Mouse (Mus musculus) ZHBTc4 (cell line): ENCODE results near the gene Pex26.

ENCODE experiments used
- DNase-seq: peaks from one replicate; pipeline ENCODE4 v3.0.0-alpha.2; 2011; ENCODE audit warnings: low read depth, low spot score

Pex26 gene

DNA sequence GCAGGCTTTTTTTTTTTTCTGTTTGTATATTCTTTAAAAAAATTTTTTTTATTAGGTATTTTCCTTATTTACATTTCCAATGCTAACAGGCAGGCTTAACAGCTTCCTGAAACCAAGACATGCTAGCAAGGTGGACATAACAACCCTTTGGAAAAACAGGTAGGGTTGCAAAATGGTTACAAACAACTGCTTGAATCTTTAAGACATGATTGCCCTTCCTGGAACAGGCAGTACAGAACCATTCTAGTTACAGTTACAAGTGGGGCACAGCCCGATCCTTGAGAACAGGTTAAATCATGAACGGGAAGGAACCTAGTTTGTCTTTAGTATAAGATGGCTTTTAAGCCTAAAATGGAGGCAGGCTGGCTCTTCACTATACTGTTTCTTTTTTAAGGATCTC lies 52.9 kb downstream of the Pex26 start:
- DNase-seq: no peak

DNA sequence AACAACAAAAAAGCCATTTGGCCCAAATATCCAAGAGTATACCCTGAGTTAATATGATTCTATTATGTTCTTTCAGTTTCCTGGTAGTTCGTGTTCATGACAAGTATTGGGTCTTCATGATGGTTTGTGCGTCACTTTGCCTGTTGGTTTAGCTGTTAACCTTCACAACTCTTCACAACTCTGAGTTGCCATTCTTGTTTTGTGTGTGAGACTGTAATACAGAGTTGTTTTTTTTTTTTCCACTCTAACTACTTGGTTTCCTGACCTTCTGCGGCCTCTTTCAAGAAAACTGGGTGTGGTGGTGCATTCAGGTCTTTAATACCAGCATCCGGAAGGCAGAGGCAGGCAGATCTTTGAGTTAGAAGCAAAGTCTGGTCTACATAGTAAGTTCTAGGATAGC lies 54.7 kb downstream of the Pex26 start:
- DNase-seq: no peak

DNA sequence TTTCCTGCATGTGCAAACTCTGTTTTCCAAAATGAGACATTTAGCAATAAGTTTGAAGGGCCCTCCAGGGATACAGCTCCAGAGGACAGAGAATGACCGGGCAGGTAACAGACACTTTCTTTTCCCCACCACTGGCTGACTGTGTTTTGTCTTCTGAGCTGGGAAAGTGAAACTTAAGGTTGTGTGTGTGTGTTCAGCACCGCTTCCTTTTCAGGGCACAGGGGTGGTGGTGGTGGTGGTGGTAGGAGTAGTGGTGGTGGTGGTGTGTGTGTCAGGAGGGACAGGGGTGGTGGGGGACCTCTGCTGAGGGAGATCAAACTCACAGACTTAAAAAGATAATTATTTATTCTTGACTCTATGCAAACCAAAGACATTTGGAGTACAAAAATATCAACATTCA lies 58.3 kb downstream of the Pex26 start:
- no peak for DNase-seq

DNA sequence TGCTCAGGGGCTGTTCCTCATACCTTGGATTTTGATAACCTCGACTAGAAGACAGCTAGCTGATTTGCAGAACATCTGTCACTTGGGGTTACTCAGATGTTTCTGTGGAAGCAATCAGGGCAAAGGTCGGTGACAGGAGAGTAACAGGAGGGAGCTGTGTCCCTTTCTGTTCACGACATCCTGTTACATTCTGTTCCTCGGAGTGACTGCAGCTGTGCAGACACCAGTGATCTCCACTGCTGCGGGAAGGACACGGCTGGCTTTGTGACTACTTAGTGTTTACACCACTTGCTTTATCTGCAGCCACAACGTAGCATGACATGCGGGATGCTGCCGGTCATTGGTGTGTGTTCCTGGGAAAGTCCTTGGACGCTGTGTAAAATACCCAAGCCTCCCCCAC lies 59.7 kb downstream of the Pex26 start:
- no peak for DNase-seq

DNA sequence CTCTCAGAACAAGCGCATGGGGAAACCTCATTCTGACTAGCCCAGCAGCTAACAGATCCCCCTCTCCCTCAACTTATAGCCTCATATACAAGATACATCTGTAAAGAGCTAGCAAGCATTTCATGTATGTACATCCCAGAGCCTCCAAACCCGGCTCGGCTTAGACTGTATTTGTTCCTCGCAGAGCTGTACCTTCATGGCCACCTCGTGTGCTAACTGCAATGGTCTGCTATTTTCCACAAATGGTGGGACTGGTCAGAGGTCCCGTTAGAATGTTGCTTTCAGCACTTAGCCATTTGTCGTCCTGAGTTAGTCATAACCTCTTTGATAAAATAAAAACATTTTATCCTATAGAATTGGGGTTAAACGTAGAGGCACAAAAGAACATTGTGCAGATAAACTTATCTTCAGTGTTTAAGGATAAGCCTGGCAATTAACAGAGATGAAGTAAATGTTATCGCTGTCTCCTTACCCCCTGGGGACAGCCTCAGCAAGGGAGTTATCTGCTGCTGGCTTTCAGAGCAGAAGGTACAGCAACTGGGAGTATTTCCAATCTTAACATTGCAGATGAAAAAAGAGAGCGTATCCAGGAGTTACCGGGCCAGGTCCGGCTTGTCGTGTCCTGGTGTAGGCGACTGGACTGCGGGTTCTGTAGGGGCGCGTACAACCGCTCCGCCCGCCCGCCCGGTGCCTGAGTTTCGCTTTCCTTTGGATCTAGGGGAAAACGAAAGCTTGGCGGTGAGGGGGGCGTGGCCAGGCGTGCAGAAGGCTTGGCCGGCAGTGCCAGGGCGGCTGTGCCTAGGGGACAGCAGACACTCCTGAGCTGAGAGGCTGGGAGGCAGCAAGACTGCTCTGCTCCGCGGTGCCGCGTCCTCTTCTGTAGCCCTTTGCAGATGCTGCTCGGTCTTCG lies 61.9 kb downstream of the Pex26 start, which contains the start of gene Usp18:
TSS of gene Usp18 (plus strand) at position 780 of the 910 bp plus-strand sequence.
- DNase-seq: peak; percentile 70

DNA sequence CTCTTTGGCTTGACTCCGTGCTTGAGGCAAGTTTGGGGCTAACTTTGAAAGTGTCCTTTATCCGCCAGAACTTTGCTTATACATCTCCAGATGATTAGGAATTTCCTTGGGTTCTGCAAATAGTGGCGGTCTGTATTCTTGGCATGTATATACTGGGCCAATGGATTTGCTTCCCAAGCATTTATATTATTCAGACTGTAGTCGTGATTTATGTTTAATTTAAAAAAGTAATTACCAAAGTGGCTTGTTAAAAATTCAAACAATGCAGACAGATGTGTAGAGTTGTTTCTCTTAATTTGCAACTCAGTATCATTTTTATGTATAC lies 62.5 kb downstream of the Pex26 start:
- DNase-seq: no peak
